Mouse (Mus musculus) heart, embryonic 16.5 days (tissue): Measurements from ENCODE around the gene Msi2. TPM values are rescaled to one million over a fixed set of nuclear protein-coding genes. Genes with fewer than 3 reads are reported as not detected.

ENCODE experiments used
- ATAC-seq: fragments of 200-750 bp; cut with Nextera tagmentation; replicated peaks from 2 replicates; pipeline ENCODE4 v1.8.0; 2017; ENCODE audit warnings: moderate number of reproducible peaks; ENCODE audit not compliant: insufficient read depth, low FRiP score; ENCODE audit errors: extremely low read depth
- H3K27ac ChIP-seq: fragments of 300-500 bp; sonication (generic); 2 replicates; pipeline ENCODE4 v1.5.1; 2014; ENCODE audit warnings: mild to moderate bottlenecking, low read length, control low read depth, moderate library complexity
- H3K27me3 ChIP-seq: fragments of 300-500 bp; sonication (generic); 2 replicates; pipeline ENCODE4 v1.6.1; 2014; ENCODE audit warnings: low read length, mixed read lengths; ENCODE audit not compliant: control insufficient read depth, insufficient read depth
- H3K36me3 ChIP-seq: fragments of 300-500 bp; sonication (generic); 2 replicates; pipeline ENCODE4 v1.6.1; 2014; ENCODE audit not compliant: control insufficient read depth, insufficient read depth
- H3K4me1 ChIP-seq: fragments of 300-500 bp; sonication (generic); 2 replicates; pipeline ENCODE4 v1.6.1; 2014; ENCODE audit warnings: low read length, mixed read lengths; ENCODE audit not compliant: control insufficient read depth, insufficient read depth
- H3K4me2 ChIP-seq: fragments of 300-500 bp; sonication (generic); 2 replicates; pipeline ENCODE4 v1.6.1; 2014; ENCODE audit warnings: low read depth, mild to moderate bottlenecking, control low read depth, low read length
- H3K4me3 ChIP-seq: fragments of 300-500 bp; sonication (generic); 2 replicates; pipeline ENCODE4 v1.5.1; 2014; ENCODE audit warnings: mild to moderate bottlenecking, control low read depth, low read length
- H3K9ac ChIP-seq: fragments of 300-500 bp; sonication (generic); 2 replicates; pipeline ENCODE4 v1.6.1; 2014; ENCODE audit warnings: low read length, control low read depth
- H3K9me3 ChIP-seq: fragments of 300-500 bp; sonication (generic); replicated peaks from 2 replicates; pipeline ENCODE4 v1.6.1; 2016; ENCODE audit warnings: low read length; ENCODE audit not compliant: control insufficient read depth
- WGBS: fragments of 180-500 bp; shearing (Covaris S2); extraction: QIAGEN DNeasy Blood & Tissue Kit; methylation state at CpG from one replicate; pipeline ENCODE4 v1.1.7; 2014; 5-methylcytosine and 5-hydroxymethylcytosine counted together
- polyA plus RNA-seq: library from polyadenylated mRNA; unstranded; fragments of >200 nt; fragmentation: Nextera tagmentation; extraction: Ambion mirVana; gene quantifications from 2 replicates; pipeline ENCODE4 v1.2.1, GENCODE M21; 2015

Msi2 gene
- polyA plus RNA-seq, 1 experiment from 2014 or later = 20.6 TPM

DNA sequence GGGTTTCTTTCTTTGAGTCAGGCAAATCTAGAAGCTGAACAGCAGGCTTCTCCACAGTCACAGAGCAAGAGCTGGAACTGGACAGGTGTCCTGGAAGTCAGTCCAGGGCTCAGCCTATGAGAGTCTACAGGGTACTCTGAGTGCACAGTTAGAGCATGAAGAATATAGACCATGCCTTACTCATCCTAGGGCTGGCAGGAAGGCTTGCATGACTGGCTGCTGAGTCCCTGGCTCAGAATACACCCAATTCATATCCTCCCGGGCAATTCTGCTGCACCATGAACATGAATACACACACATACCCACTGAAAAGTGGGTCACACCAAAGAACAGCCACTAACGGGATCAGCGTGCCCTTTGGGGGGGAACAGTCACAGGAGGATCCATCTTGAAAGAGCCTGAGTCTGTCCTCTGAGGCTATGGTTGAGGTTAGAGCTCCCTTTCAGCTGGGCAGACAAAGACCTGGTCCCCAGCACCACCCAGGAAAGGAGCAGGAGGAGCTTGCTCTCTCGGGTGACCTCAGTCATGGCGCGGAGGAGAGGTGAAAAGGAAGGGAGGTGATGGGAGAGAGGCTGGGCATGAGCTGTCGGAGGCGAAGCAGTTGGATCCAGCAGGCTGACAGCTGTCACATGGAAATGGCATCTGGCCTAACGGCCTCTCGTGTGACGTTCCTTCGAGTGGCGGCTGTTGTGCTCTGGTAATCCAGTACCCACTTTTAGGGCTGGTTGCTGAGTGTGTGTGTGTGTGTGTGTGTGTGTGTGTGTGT lies 230.0 kb downstream of the Msi2 start:
- Histone ChIP-seq H3K4me3 (no peak overlapping the region), H3K9me3 (no peaks in the 10 kb centered on the region), H3K9ac (no peak overlapping the region), H3K27ac (peak overlapping the region; percentile 75; the same call in 1 of the 2 replicates), H3K36me3 (no peaks in the 10 kb centered on the region), H3K27me3 (no peaks in the 10 kb centered on the region), H3K4me1 (peaks cover 50% of the 10 kb centered on the region), H3K4me2 (no peak overlapping the region)
- 59% methylated on average over 13 of the region's 13 CpGs for WGBS
- ATAC-seq = 0 out of 2 replicates have a peak, but pooled peaks have one; percentile 45

DNA sequence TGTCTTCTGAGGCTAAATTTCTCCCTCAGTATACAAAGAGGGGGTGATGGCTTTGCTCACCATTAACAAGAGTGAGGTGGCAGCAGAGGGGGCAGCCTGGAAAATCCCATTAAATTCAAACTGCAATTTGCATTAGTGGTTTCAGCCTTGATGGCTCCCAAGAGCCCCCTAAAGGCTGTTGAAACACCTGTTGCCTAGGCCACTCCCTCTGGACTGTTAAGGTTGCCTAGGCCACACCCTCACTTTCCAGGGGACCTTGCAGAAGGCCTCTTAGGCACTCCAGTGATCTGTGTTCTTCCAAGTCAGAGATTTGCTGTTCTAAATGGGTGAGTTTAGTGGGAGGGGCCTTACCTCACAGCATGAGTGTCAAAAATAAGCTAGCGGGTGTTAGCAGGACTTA lies 232.3 kb downstream of the Msi2 start:
- H3K36me3 ChIP-seq = no peaks in the 10 kb centered on the region
- H3K9me3 ChIP-seq = no peaks in the 10 kb centered on the region
- WGBS = 48% methylated on average over 1 of the region's 1 CpGs
- ATAC-seq = 0 out of 2 replicates have a peak, but pooled peaks have one; percentile 23
- H3K9ac ChIP-seq = no peak overlapping the region
- peaks cover 65% of the 10 kb centered on the region for H3K4me1 ChIP-seq
- H3K27ac ChIP-seq = peak overlapping the region; percentile 5; the same call in 1 of the 2 replicates
- H3K4me3 ChIP-seq = no peak overlapping the region
- no peaks in the 10 kb centered on the region for H3K27me3 ChIP-seq
- H3K4me2 ChIP-seq = no peak overlapping the region

DNA sequence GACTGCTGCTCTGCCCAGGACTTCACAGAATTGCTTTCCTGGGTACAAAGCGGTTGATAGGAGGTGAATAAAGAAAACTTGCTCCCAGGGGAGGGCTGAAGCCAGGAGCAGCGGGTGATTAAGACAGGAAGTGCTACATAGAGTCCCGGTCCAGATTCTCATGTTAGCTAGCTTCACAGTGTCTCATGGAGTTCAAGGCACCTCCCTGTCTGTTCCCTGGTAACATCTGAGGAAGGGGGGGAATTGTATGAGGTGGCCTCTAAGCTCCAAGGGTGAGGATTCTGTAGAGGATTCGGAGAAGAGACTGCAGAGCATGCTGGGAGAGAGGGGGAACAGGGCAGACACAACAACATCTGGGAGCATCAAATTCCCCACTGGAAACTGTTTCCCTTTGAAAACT lies 233.2 kb downstream of the Msi2 start:
- no peak for ATAC-seq
- H3K4me1 ChIP-seq = peaks cover 60% of the 10 kb centered on the region

DNA sequence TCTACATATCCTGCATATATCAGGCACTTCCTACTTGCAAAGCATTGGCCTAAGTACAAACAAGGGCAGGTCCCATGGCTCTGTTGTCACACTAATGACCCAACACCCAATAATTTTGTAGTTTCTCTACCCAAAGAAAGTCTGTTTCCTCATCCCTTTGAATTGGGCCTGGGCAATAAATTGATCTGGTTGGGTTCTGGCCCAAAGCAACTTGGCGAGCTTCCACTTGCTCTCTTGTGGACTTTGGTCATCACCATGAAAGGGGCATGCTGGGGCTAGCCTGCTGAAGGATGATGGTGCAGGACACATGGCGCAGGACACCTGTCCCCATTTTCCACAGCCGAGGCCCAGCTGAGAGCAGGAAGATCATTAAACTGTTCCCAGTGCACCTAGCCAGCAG lies 234.3 kb downstream of the Msi2 start:
- ATAC-seq = no peak
- 97% methylated on average over 3 of the region's 3 CpGs for whole genome bisulfite sequencing
- Histone ChIP-seq H3K36me3 (peaks cover 5% of the 10 kb centered on the region), H3K9ac (no peak overlapping the region), H3K4me1 (peaks cover 50% of the 10 kb centered on the region), H3K4me3 (no peak overlapping the region), H3K27me3 (no peaks in the 10 kb centered on the region), H3K4me2 (no peak overlapping the region), H3K9me3 (no peaks in the 10 kb centered on the region), H3K27ac (no peak overlapping the region)

More for the DNA sequence above, 233.2 kb downstream of the Msi2 start:
- no peaks in the 10 kb centered on the region for H3K9me3 ChIP-seq
- H3K9ac ChIP-seq = no peak overlapping the region
- H3K4me3 ChIP-seq = no peak overlapping the region
- no peaks in the 10 kb centered on the region for H3K36me3 ChIP-seq
- H3K27me3 ChIP-seq = no peaks in the 10 kb centered on the region
- H3K27ac ChIP-seq = peak overlapping the region; percentile 0; the same call in 1 of the 2 replicates
- WGBS = 45% methylated on average over 4 of the region's 4 CpGs
- no peak overlapping the region for H3K4me2 ChIP-seq

DNA sequence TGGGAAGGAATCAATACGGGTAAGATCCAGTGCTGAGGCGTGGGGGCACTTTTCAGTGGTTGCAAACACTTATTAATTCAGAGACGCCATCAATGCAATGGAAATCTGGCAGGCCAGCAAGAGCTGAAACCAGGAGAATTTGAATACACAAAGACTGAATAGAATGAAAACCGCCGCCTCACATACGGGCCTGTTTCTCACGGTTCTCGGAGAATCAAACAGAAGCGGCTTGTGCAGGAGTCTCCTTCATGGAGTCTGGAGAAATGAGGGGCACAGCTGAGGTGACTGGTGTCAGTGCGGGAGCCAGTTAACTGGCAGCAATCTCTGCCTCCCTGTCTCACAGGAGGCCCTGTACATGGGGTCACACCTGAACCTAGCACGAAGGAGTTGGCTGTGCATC lies 235.7 kb downstream of the Msi2 start:
- 77% methylated on average over 11 of the region's 11 CpGs for WGBS
- 0 out of 2 replicates have a peak overlapping the region, but pooled peaks have one; percentile 13 for H3K27ac ChIP-seq
- ATAC-seq = no peak
- H3K36me3 ChIP-seq = peaks cover 8% of the 10 kb centered on the region
- H3K9ac ChIP-seq = no peak overlapping the region
- H3K4me2 ChIP-seq = no peak overlapping the region
- peaks cover 46% of the 10 kb centered on the region for H3K4me1 ChIP-seq
- H3K4me3 ChIP-seq = no peak overlapping the region
- no peaks in the 10 kb centered on the region for H3K27me3 ChIP-seq
- H3K9me3 ChIP-seq = no peaks in the 10 kb centered on the region

DNA sequence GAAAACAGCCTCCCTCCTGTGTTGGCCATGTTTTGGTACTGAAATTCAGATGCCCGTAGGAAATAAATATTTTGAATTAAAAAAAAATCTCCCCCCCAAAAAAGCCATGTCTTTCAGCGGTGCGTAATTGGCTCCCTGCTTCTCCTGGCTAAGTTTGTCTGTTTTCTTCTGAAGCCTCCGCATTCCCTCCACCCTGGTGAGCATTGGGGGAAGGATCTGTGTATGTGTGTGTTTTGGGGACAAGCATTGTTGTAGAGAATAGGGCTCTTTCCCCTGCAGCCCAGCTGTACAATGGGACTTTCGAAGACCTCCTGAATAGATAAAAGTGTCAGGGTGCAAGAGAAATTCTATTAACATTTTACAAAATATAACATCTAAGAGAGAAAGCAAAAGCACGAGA lies 236.1 kb downstream of the Msi2 start:
- H3K36me3 ChIP-seq = peaks cover 8% of the 10 kb centered on the region
- no peaks in the 10 kb centered on the region for H3K27me3 ChIP-seq
- H3K9ac ChIP-seq = no peak overlapping the region
- no peak overlapping the region for H3K27ac ChIP-seq
- H3K4me1 ChIP-seq = peaks cover 46% of the 10 kb centered on the region
- H3K4me3 ChIP-seq = no peak overlapping the region
- H3K9me3 ChIP-seq = no peaks in the 10 kb centered on the region
- H3K4me2 ChIP-seq = no peak overlapping the region
- no peak for ATAC-seq
- WGBS = 81% methylated on average over 6 of the region's 6 CpGs

DNA sequence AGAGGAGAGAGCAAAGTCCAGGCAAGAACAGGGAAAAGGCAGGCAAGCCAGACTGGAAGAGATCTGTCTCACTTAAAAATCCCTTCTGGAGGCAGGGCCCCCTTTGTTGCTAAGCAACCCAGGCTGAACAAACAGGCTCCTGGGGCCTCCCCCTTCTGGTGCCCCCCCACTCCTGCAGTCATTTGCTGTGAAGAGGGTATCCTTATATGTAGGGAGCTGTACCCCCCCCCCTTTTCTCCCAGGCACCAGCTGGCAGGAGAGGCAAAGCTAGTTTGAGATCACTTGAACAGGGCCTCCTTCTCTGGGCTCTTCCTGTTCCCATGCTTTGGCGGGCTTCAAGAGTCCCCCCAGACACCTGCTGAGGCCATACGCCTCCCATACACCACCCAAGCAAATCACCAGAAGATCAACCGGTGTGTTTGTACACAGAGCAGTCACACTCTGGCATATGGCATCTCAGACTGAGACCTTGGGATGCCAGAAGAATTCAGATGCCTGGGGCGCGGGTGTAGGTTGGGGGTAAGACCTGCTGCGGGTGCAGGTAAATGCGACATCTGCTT lies 236.6 kb downstream of the Msi2 start:
- 0 out of 2 replicates have a peak, but pooled peaks have one; percentile 20 for ATAC-seq
- no peaks in the 10 kb centered on the region for H3K27me3 ChIP-seq
- H3K9ac ChIP-seq = no peak overlapping the region
- no peak overlapping the region for H3K4me3 ChIP-seq
- H3K9me3 ChIP-seq = no peaks in the 10 kb centered on the region
- no peak overlapping the region for H3K4me2 ChIP-seq
- peak overlapping the region; percentile 54; the same call in 1 of the 2 replicates for H3K27ac ChIP-seq
- peaks cover 46% of the 10 kb centered on the region for H3K4me1 ChIP-seq
- WGBS = 61% methylated on average over 7 of the region's 7 CpGs
- H3K36me3 ChIP-seq = peaks cover 8% of the 10 kb centered on the region

DNA sequence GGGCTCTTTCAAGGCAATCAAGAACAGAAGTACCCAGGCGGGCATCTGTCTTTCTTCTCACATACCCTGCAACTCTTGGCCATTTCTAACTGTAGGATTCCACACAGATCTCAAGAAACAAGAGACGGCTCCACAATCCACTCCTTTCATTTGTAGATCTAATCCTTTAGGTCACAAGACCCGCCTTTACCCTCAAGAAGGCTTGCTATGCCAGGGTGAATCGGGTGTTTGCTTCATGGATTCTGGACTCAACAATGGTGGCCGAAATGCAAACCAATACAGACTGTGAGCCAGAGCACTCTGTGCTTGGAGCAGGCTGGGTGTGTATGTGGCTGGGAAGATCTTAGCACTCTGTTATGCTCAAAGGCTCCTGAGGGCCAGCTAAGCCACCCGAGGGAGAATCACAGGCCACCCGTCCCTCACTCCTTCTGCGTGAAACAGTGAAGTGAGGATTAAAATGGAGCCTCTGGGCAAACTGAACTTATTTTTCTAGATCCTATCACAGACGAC lies 237.2 kb downstream of the Msi2 start:
- peak overlapping the region; percentile 54 for H3K27ac ChIP-seq
- peaks cover 42% of the 10 kb centered on the region for H3K4me1 ChIP-seq

DNA sequence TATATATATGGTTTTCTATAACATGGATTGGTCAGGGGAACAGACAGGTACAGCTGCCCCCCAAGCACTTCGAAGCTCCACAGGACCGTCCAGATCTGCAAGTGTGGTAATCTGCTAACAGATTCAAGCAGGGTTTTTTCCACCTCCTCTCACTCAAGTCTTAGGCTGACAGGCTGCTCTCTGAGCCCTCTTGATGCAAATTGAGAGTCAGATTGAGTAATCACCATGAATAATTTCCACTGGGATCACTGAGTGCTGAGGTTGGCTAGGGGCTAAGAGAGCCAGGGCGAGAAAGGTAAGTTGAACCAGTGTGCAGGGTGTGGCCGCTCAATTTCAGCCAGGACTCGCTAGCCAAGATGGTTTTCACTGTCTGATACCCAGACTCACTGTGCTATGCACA lies 238.8 kb downstream of the Msi2 start:
- Histone ChIP-seq H3K4me1 (peaks cover 41% of the 10 kb centered on the region), H3K9ac (no peak overlapping the region), H3K4me2 (no peak overlapping the region), H3K4me3 (no peak overlapping the region), H3K9me3 (no peaks in the 10 kb centered on the region), H3K27ac (0 out of 2 replicates have a peak overlapping the region, but pooled peaks have one; percentile 28), H3K36me3 (peaks cover 8% of the 10 kb centered on the region), H3K27me3 (no peaks in the 10 kb centered on the region)
- WGBS = 84% methylated on average over 5 of the region's 5 CpGs
- no peak for ATAC-seq

More for the DNA sequence above, 237.2 kb downstream of the Msi2 start:
- Histone ChIP-seq H3K4me3 (no peak overlapping the region), H3K4me2 (no peak overlapping the region), H3K36me3 (peaks cover 8% of the 10 kb centered on the region), H3K9ac (no peak overlapping the region), H3K9me3 (no peaks in the 10 kb centered on the region), H3K27me3 (no peaks in the 10 kb centered on the region)
- no peak for ATAC-seq
- WGBS = 62% methylated on average over 9 of the region's 9 CpGs
